Mouse (Mus musculus) erythroblast, embryonic 14.5 days (primary cell): ENCODE results near the gene Tmem238l.

ENCODE experiments used
- GATA1 ChIP-seq: IDR thresholded peaks from 2 replicates; pipeline ENCODE4 v1.6.1; 2012; ENCODE audit warnings: low read length, inconsistent platforms, mixed read lengths
- TAL1 ChIP-seq: IDR thresholded peaks from 3 replicates; pipeline ENCODE4 v1.6.1; 2012; ENCODE audit warnings: low read length, inconsistent platforms, mixed read lengths

GRCm38 (mm10) chr11:66963462-66963861, 7.0 kb downstream of the Tmem238l start:
- no peak for TF ChIP-seq TAL1
- no peak for TF ChIP-seq GATA1
